Mouse (Mus musculus) MEL (cell line): ENCODE measurements at regions not wholly inside any gene's neighbourhood (a gene's known extent, or its start where the extent isn't known, plus 50 kb on each side); places are given as distances from the start of the nearest gene placed in this dataset.

ENCODE experiments used
- DNase-seq: peaks from one replicate; pipeline ENCODE4 v3.0.0; 2011; ENCODE audit warnings: low read depth, low spot score
- H3K27ac ChIP-seq: 2 replicates; pipeline ENCODE4 v1.5.1; 2012; ENCODE audit warnings: low read depth, mild to moderate bottlenecking, control low read depth, low read length, moderate library complexity; ENCODE audit not compliant: control insufficient read depth
- H3K27me3 ChIP-seq, 2 experiments: fragments of 150-350 bp in 1 of 2; sonication (generic) in 1 of 2; 2 replicates each; pipeline ENCODE4 v1.6.1; 2012; ENCODE audit warnings: low read length in 2 of 2, mild to moderate bottlenecking in 2 of 2, improper control_type of control experiment in 1 of 2, moderate library complexity in 1 of 2; ENCODE audit not compliant: insufficient read depth in 2 of 2, control insufficient read depth in 1 of 2
- H3K36me3 ChIP-seq, 2 experiments: 2 replicates each; pipeline ENCODE4 v1.6.1; 2012 to 2014; ENCODE audit warnings: low read length in 2 of 2, improper control_type of control experiment in 1 of 2, inconsistent platforms in 1 of 2, mild to moderate bottlenecking in 1 of 2; ENCODE audit not compliant: insufficient read depth in 2 of 2, control insufficient read depth in 1 of 2
- H3K4me1 ChIP-seq, 2 experiments: fragments of 150-350 bp in 1 of 2; sonication (generic) in 1 of 2; 2 replicates each; pipeline ENCODE4 v1.6.1; 2012; ENCODE audit warnings: low read length in 2 of 2, improper control_type of control experiment in 1 of 2, mild to moderate bottlenecking in 1 of 2; ENCODE audit not compliant: insufficient read depth in 2 of 2, control insufficient read depth in 1 of 2
- H3K4me3 ChIP-seq, 2 experiments: fragments of 150-350 bp in 1 of 2; sonication (generic) in 1 of 2; 2 replicates each; pipeline ENCODE4 v1.5.1; 2012; ENCODE audit warnings: low read depth in 2 of 2, low read length in 2 of 2, mild to moderate bottlenecking in 2 of 2, moderate library complexity in 2 of 2, control low read depth in 1 of 2, improper control_type of control experiment in 1 of 2; ENCODE audit not compliant: control insufficient read depth in 1 of 2, insufficient read depth in 1 of 2
- H3K79me2 ChIP-seq: 2 replicates; pipeline ENCODE4 v1.6.1; 2012; ENCODE audit warnings: mild to moderate bottlenecking, low read length, moderate library complexity; ENCODE audit not compliant: control insufficient read depth, poor library complexity, insufficient read depth
- H3K9ac ChIP-seq: 2 replicates; pipeline ENCODE4 v1.6.1; 2012; ENCODE audit warnings: low read depth, mild to moderate bottlenecking, control low read depth, low read length, moderate library complexity; ENCODE audit not compliant: control insufficient read depth, poor library complexity, severe bottlenecking
- H3K9me3 ChIP-seq: fragments of 150-350 bp; sonication (generic); replicated peaks from 2 replicates; pipeline ENCODE4 v1.6.1; 2012; ENCODE audit warnings: mild to moderate bottlenecking, low read length, improper control_type of control experiment, moderate library complexity; ENCODE audit not compliant: insufficient read depth
- BHLHE40 ChIP-seq: IDR thresholded peaks from 2 replicates; pipeline ENCODE4 v1.6.1; 2012; ENCODE audit warnings: low read depth, mild to moderate bottlenecking, inconsistent platforms, low read length, improper control_type of control experiment, borderline replicate concordance
- CHD2 ChIP-seq: IDR thresholded peaks from 2 replicates; pipeline ENCODE4 v1.6.1; 2011; ENCODE audit warnings: low read length, improper control_type of control experiment
- CTCF ChIP-seq, 3 experiments: IDR thresholded peaks in 2 of 3; conservative IDR thresholded peaks in 1 of 3; 2 replicates each; pipeline ENCODE4 v1.5.1; 2011 to 2012; ENCODE audit warnings: low read length in 3 of 3, low read depth in 2 of 3, mild to moderate bottlenecking in 2 of 3, improper control_type of control experiment in 1 of 3, inconsistent platforms in 1 of 3, mixed read lengths in 1 of 3, moderate library complexity in 1 of 3; ENCODE audit not compliant: control insufficient read depth in 1 of 3, insufficient read depth in 1 of 3, poor library complexity in 1 of 3, severe bottlenecking in 1 of 3
- ELF1 ChIP-seq: IDR thresholded peaks from 2 replicates; pipeline ENCODE4 v1.6.1; 2014; ENCODE audit warnings: low read depth, mild to moderate bottlenecking, inconsistent platforms, low read length, improper control_type of control experiment, moderate library complexity
- ETS1 ChIP-seq: IDR thresholded peaks from 2 replicates; pipeline ENCODE4 v1.6.1; 2012; ENCODE audit warnings: low read depth, mild to moderate bottlenecking, inconsistent platforms, low read length, improper control_type of control experiment, moderate library complexity
- GATA1 ChIP-seq: IDR thresholded peaks from 2 replicates; pipeline ENCODE4 v1.6.1; 2011; ENCODE audit warnings: low read depth, low read length, improper control_type of control experiment
- JUND ChIP-seq: IDR thresholded peaks from 2 replicates; pipeline ENCODE4 v1.6.1; 2011; ENCODE audit warnings: low read depth, mild to moderate bottlenecking, improper control_type of control experiment, low read length
- MEF2A ChIP-seq: IDR thresholded peaks from 2 replicates; pipeline ENCODE4 v1.6.1; 2014; ENCODE audit warnings: low read depth, mild to moderate bottlenecking, inconsistent platforms, low read length, improper control_type of control experiment; ENCODE audit not compliant: poor library complexity, insufficient replicate concordance, severe bottlenecking; ENCODE audit errors: extremely low read depth
- MXI1 ChIP-seq: IDR thresholded peaks from 2 replicates; pipeline ENCODE4 v1.6.1; 2011; ENCODE audit warnings: mild to moderate bottlenecking, low read depth, low read length, improper control_type of control experiment
- NELFE ChIP-seq: IDR thresholded peaks from 2 replicates; pipeline ENCODE4 v1.6.1; 2011; ENCODE audit warnings: low read depth, low read length, improper control_type of control experiment
- POLR2A ChIP-seq, 2 experiments: IDR thresholded peaks; 2 replicates each; pipeline ENCODE4 v1.6.1; 2011 to 2012; ENCODE audit warnings: low read length in 2 of 2, mild to moderate bottlenecking in 2 of 2, control low read depth in 1 of 2, improper control_type of control experiment in 1 of 2, low read depth in 1 of 2, moderate library complexity in 1 of 2; ENCODE audit not compliant: control insufficient read depth in 1 of 2, insufficient read depth in 1 of 2, poor library complexity in 1 of 2
- POLR2AphosphoS2 ChIP-seq: IDR thresholded peaks from 2 replicates; pipeline ENCODE4 v1.6.1; 2011; ENCODE audit warnings: low read length, improper control_type of control experiment
- TAL1 ChIP-seq: IDR thresholded peaks from 2 replicates; pipeline ENCODE4 v1.6.1; 2012; ENCODE audit warnings: mild to moderate bottlenecking, inconsistent platforms, low read length, moderate library complexity, mixed read lengths
- UBTF ChIP-seq: IDR thresholded peaks from 2 replicates; pipeline ENCODE4 v1.6.1; 2012; ENCODE audit warnings: low read depth, mild to moderate bottlenecking, inconsistent platforms, low read length, improper control_type of control experiment, moderate library complexity, borderline replicate concordance; ENCODE audit not compliant: insufficient read depth
- USF1 ChIP-seq: IDR thresholded peaks from 2 replicates; pipeline ENCODE4 v1.6.1; 2014; ENCODE audit warnings: low read depth, mild to moderate bottlenecking, inconsistent platforms, low read length, improper control_type of control experiment, moderate library complexity
- ZMIZ1 ChIP-seq: IDR thresholded peaks from 2 replicates; pipeline ENCODE4 v1.6.1; 2012; ENCODE audit warnings: low read depth, mild to moderate bottlenecking, inconsistent platforms, low read length, improper control_type of control experiment, moderate library complexity

DNA sequence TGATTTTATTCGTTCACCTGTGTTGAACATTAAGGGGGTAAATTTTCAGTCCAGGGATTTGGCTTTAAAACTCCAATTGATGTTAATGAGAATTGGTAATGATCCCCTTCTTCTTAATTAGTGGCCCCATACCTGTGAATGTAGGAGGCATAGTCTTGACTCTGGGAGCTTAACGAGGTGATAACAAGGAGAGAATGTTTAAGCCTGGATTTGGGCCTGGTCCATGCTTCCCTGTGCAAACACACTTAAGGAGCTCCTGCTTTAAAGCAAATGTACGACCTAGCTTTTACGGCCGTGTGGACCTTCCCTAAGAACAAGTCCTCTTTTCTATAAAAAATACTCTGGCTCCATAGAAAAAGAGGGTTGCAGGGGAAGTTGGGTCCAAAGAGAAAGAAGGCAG lies 206.1 kb upstream of the Zfp770 start:
- Histone ChIP-seq H3K4me3 (no peak overlapping the region), H3K27ac (no peak overlapping the region), H3K27me3 (no peaks in the 10 kb centered on the region; a peak in 1 of 4 replicates), H3K9me3 (no peaks in the 10 kb centered on the region), H3K9ac (no peak overlapping the region), H3K79me2 (no peaks in the 10 kb centered on the region), H3K36me3 (no peaks in the 10 kb centered on the region), H3K4me1 (no peaks in the 10 kb centered on the region)
- TF ChIP-seq USF1 (no peak), CHD2 (no peak), NELFE (no peak), BHLHE40 (no peak), CTCF (IDR thresholded peaks at IDR 0.05 in 2 of 3, conservative IDR thresholded peaks at IDR 0.05 in 1 of 3; ENCODE audit: control insufficient read depth in 1 of 3, insufficient read depth in 1 of 3, low read depth in 2 of 3, low read length in 3 of 3, poor library complexity in 1 of 3, severe bottlenecking in 1 of 3) (no peak), TAL1 (no peak), ELF1 (no peak), GATA1 (no peak), MEF2A (no peak), POLR2AphosphoS2 (no peak)
- DNase-seq = no peak

DNA sequence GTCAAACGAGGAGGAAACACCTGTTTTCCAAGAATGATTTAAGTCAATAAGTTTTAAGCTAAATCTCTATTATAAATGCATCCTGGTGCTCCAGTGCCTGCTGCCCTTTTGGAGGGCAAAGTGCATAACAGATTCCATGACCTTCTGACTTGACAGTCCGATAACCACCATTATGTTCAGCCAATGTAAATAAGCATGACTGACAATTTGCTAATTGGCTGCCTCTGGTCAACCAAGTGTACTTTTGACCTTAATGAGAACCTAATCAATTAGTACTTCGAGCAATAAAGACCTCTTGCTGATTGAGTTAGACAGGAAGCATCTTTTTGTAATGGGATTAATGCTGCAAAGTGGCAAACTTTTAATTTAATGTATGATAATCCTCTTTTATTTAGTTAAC lies 183.3 kb upstream of the Zfp770 start:
- H3K4me3 ChIP-seq = no peak overlapping the region
- no peak for DNase-seq
- no peaks in the 10 kb centered on the region for H3K79me2 ChIP-seq
- H3K9me3 ChIP-seq = no peaks in the 10 kb centered on the region
- H3K36me3 ChIP-seq = no peaks in the 10 kb centered on the region
- H3K4me1 ChIP-seq = no peaks in the 10 kb centered on the region
- H3K9ac ChIP-seq = no peak overlapping the region
- H3K27ac ChIP-seq = no peak overlapping the region
- no peak for TF ChIP-seq GATA1
- no peak for TF ChIP-seq ETS1
- no peak for TF ChIP-seq JUND
- TF ChIP-seq NELFE = no peak
- TF ChIP-seq UBTF = no peak
- no peak for TF ChIP-seq MXI1
- H3K27me3 ChIP-seq = no peaks in the 10 kb centered on the region

DNA sequence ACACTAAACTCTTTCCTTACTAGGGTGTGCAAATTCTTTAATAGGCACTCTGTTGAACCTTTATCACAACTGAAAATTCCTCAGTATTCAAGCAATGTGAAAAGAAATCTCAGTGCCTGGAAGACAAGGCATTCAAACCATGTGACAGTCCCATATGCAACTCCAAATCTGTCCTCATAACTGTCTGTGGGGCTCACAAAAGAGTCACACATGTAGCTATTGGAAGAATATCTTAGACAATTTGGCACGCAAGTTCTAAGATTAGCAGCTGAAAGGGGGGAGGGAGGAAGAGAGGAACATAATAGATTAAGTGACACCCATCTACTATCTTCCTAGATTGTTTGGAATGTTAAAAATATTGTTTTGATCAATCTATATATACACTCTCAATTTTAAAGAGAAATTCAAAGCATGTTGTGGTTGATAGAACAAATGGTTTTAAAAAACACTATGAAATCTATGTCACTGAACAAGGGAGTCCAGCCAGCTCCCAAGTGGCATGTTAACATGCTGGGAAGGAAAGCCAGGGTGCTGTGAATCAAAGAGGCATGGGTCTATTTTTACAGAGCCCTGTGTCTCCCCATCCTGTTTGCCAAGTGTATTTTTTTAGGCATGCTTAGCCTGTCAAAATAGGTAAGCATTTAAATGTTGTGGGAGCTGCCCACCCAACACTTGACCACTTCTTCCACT lies 177.7 kb upstream of the Zfp770 start:
- no peak overlapping the region for H3K27ac ChIP-seq
- DNase-seq = no peak
- no peak overlapping the region for H3K4me3 ChIP-seq
- H3K9ac ChIP-seq = no peak overlapping the region
- no peaks in the 10 kb centered on the region for H3K9me3 ChIP-seq
- no peaks in the 10 kb centered on the region for H3K4me1 ChIP-seq
- H3K36me3 ChIP-seq = no peaks in the 10 kb centered on the region
- TF ChIP-seq POLR2A (IDR thresholded peaks at IDR 0.05; ENCODE audit: control insufficient read depth in 1 of 2, insufficient read depth in 1 of 2, low read depth in 1 of 2, low read length in 2 of 2, poor library complexity in 1 of 2) = no peak
- no peak for TF ChIP-seq TAL1
- no peak for TF ChIP-seq GATA1
- TF ChIP-seq ZMIZ1 = no peak
- no peaks in the 10 kb centered on the region for H3K27me3 ChIP-seq
- no peaks in the 10 kb centered on the region for H3K79me2 ChIP-seq
